Mouse (Mus musculus) ES-E14 (cell line): ENCODE measurements around the gene Nap1l1.

Experiments
- HCFC1 ChIP-seq: IDR thresholded peaks from 2 replicates; pipeline ENCODE4 v1.6.1; 2012; ENCODE audit warnings: low read length, inconsistent platforms, borderline replicate concordance; ENCODE audit not compliant: insufficient read depth
- MAFK ChIP-seq: IDR thresholded peaks from 2 replicates; pipeline ENCODE4 v1.6.1; 2014; ENCODE audit warnings: mild to moderate bottlenecking, low read depth, low read length, inconsistent platforms; ENCODE audit not compliant: insufficient read depth
- ZC3H11A ChIP-seq: IDR thresholded peaks from 2 replicates; pipeline ENCODE4 v1.6.1; 2012; ENCODE audit warnings: low read depth, mild to moderate bottlenecking, inconsistent platforms, low read length, borderline replicate concordance
- ZNF384 ChIP-seq: IDR thresholded peaks from 2 replicates; pipeline ENCODE4 v1.6.1; 2012; ENCODE audit warnings: low read depth, low read length, inconsistent platforms

DNA sequence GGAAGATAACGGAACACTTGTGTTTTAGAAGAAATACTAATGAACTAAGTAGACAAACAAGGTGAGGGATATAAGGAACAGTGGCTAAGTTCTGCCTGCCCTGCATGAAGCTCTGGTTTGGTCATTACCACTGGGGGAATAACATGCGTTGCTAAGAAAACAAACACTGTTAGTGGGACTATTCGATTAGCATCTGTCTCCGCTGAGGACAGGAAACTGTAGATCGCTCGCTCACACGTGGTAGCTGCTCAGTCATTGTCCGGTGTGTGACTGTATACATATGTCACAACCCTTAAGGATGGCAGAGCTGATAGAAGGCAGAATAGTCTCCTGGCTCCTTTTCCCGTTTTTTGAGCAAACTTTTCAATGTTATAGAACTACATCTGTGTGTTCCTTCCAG is 28.8 kb upstream of the Nap1l1 start:
- no peak for TF ChIP-seq HCFC1
- no peak for TF ChIP-seq MAFK
- no peak for TF ChIP-seq ZNF384
- TF ChIP-seq ZC3H11A = no peak
